Mouse (Mus musculus): ENCODE data around the gene Arid1b.

DNA sequence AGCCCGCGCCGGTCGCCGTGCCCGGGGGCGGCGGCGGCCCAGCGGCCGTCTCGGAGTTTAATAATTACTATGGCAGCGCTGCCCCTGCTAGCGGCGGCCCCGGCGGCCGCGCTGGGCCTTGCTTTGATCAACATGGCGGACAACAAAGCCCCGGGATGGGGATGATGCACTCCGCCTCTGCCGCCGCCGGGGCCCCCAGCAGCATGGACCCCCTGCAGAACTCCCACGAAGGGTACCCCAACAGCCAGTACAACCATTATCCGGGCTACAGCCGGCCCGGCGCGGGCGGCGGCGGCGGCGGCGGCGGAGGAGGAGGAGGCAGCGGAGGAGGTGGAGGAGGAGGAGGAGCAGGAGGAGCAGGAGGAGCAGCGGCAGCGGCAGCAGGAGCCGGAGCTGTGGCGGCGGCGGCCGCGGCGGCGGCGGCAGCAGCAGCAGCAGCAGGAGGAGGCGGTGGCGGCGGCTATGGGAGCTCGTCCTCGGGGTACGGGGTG, 1.5 kb downstream of the Arid1b start:
- TF ChIP-seq CTCF (IDR thresholded peaks at IDR 0.05) (no peak), EP300 (IDR thresholded peaks at IDR 0.05) (no peak)

Measured in lung, postnatal 0 days (tissue).